Mouse (Mus musculus): Measurements from ENCODE around the gene Pde6c. TPM values are rescaled to one million over a fixed set of nuclear protein-coding genes. Genes with fewer than 3 reads are reported as not detected.

Pde6c gene
- polyA plus RNA-seq (2016; fragmentation: Nextera tagmentation; extraction: Ambion mirVana) = 0.11 TPM in 1 of 2 replicates, not detected in the other

- Histone ChIP-seq H3K4me3 (no peak within 1 kb of the TSS), H3K9me3 (replicated peaks) (no peaks in the 10 kb centered on the region), H3K36me3 (no peaks in the 10 kb centered on the region), H3K27ac (replicated peaks) (no peak within 1 kb of the TSS), H3K4me1 (peaks cover 5% of the 10 kb centered on the region), H3K27me3 (ENCODE audit: low read depth, poor library complexity, severe bottlenecking) (no peaks in the 10 kb centered on the region)
- no peak for DNase-seq (ENCODE audit: low spot score)
- WGBS = 73% methylated on average over 6 of the region's 6 CpGs
Observed at GRCm38 (mm10) chr19:38132481-38132880, at the start of gene Pde6c. Gene Pde6c (plus strand): TSS chr19:38132781.

GRCm38 (mm10) chr19:38082931-38083525 lies 49.6 kb upstream of the Pde6c start:
- Histone ChIP-seq H3K9me3 (replicated peaks) (no peaks in the 10 kb centered on the region), H3K4me3 (no peak overlapping the region), H3K27ac (replicated peaks) (no peak overlapping the region), H3K36me3 (no peaks in the 10 kb centered on the region), H3K27me3 (ENCODE audit: low read depth, poor library complexity, severe bottlenecking) (no peaks in the 10 kb centered on the region; the same call in 1 of the 2 replicates), H3K4me1 (no peaks in the 10 kb centered on the region)
- DNase-seq (ENCODE audit: low spot score) = no peak
- WGBS = 73% methylated on average over 5 of the region's 5 CpGs

GRCm38 (mm10) chr19:38085841-38086240 lies 46.7 kb upstream of the Pde6c start:
- no peaks in the 10 kb centered on the region for H3K9me3 ChIP-seq (replicated peaks)
- no peaks in the 10 kb centered on the region for H3K4me1 ChIP-seq
- no peak for DNase-seq (ENCODE audit: low spot score)
- no peak overlapping the region for H3K27ac ChIP-seq (replicated peaks)
- H3K36me3 ChIP-seq = no peaks in the 10 kb centered on the region
- no peaks in the 10 kb centered on the region; the same call in 1 of the 2 replicates for H3K27me3 ChIP-seq (ENCODE audit: low read depth, poor library complexity, severe bottlenecking)
- WGBS = 87% methylated on average over 4 of the region's 4 CpGs
- no peak overlapping the region for H3K4me3 ChIP-seq

DNA sequence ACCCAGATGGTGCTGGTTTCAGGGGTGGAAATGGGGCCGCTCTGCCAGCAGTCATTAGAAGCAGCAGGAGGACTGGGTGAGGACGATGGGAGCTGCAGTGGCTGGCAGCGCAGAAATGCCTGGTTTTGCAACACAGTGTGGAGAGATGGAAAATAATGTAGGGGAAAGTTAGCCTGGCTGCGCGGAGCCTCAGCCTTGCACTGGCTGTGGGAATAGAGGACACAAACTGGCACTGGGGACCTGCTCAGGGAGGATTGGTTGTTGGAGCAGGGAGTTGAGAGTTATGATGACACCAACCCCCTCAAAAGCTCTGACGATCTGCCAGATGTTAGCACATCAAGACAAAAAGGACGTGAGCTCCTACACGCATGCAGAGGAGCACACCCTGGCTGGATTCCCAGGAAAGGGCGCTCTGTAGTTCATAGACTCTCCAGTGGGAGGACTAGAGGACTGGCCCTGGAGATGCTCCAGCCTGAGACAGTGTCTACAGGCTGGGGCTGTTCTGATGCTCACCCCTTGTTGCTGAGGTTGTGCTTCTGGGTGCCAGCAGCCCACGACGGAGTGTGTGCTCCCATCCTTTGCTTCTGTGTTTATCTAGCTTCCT lies 45.5 kb upstream of the Pde6c start:
- peaks cover 7% of the 10 kb centered on the region for H3K4me1 ChIP-seq
- no peaks in the 10 kb centered on the region for H3K36me3 ChIP-seq
- H3K4me3 ChIP-seq = no peak overlapping the region
- 71% methylated on average over 11 of the region's 11 CpGs for WGBS
- no peaks in the 10 kb centered on the region for H3K9me3 ChIP-seq (replicated peaks)
- H3K27me3 ChIP-seq (ENCODE audit: low read depth, poor library complexity, severe bottlenecking) = no peaks in the 10 kb centered on the region; the same call in 1 of the 2 replicates
- H3K27ac ChIP-seq (replicated peaks) = no peak overlapping the region
- no peak for DNase-seq (ENCODE audit: low spot score)

- 88% methylated on average over 8 of the region's 8 CpGs for WGBS
- no peaks in the 10 kb centered on the region for H3K36me3 ChIP-seq
- H3K9me3 ChIP-seq (replicated peaks) = no peaks in the 10 kb centered on the region
- peaks cover 9% of the 10 kb centered on the region for H3K4me1 ChIP-seq
- H3K27me3 ChIP-seq (ENCODE audit: low read depth, poor library complexity, severe bottlenecking) = peaks cover 10% of the 10 kb centered on the region
- H3K4me3 ChIP-seq = no peak overlapping the region
- no peak overlapping the region for H3K27ac ChIP-seq (replicated peaks)
- no peak for DNase-seq (ENCODE audit: low spot score)
Observed at GRCm38 (mm10) chr19:38089358-38089757, 43.2 kb upstream of the Pde6c start.

DNA sequence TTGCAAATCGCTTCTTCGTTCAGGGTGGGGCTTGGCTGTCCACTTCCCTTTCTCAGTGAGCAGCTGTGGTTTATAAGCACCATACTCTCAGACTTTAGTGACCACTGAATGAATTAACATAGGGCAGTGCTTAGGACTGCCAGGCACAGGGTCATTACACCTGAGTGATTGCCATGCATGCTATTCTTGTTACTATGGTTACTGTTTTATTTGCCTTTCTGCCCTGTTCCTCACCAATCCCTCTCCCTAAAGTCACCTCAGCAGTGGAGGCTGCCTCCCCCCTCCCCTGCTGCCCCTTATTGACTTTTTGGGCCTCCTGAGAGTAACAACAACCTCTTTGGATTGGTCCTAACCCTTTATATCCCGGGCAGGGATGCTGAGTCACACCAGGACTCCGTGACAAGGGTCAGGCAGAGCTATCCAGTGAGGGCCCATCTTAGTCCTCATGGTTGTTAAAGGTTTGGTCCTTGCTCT lies 41.0 kb upstream of the Pde6c start:
- no peak overlapping the region for H3K4me3 ChIP-seq
- H3K36me3 ChIP-seq = no peaks in the 10 kb centered on the region
- 57% methylated on average over 4 of the region's 4 CpGs for WGBS
- H3K27me3 ChIP-seq (ENCODE audit: low read depth, poor library complexity, severe bottlenecking) = peaks cover 28% of the 10 kb centered on the region
- DNase-seq (ENCODE audit: low spot score) = no peak
- H3K9me3 ChIP-seq (replicated peaks) = no peaks in the 10 kb centered on the region
- H3K27ac ChIP-seq (replicated peaks) = no peak overlapping the region
- H3K4me1 ChIP-seq = peaks cover 12% of the 10 kb centered on the region

DNA sequence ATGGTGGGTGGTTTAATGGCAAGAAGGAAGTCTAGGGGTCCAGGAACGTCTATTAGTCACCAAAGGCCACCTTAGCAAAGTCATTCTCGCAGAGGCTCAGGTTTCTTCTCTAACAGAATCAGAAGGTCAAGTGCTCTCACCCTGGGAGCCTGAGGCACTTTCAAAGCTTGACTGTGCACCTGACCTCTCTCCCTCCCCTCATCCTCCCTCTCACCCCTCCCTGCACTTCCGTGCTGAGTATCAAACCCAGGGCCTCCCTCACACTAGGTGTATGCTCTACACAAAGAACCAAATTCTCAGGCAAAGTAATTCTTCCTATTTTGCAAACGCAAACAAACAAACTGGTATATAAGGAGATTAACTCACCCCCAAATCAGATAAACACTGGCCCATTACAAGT lies 36.4 kb upstream of the Pde6c start:
- WGBS = 12% methylated on average over 4 of the region's 4 CpGs
- H3K27ac ChIP-seq (replicated peaks) = no peak overlapping the region
- no peaks in the 10 kb centered on the region; the same call in 1 of the 2 replicates for H3K9me3 ChIP-seq (replicated peaks)
- no peak overlapping the region for H3K4me3 ChIP-seq
- H3K4me1 ChIP-seq = peaks cover 25% of the 10 kb centered on the region
- no peak for DNase-seq (ENCODE audit: low spot score)
- H3K27me3 ChIP-seq (ENCODE audit: low read depth, poor library complexity, severe bottlenecking) = peaks cover 63% of the 10 kb centered on the region
- no peaks in the 10 kb centered on the region for H3K36me3 ChIP-seq

GRCm38 (mm10) chr19:38096858-38097758 lies 35.5 kb upstream of the Pde6c start, which contains the start of gene Ffar4:
Gene Ffar4 (plus strand): TSS chr19:38097071.
- peaks cover 17% of the 10 kb centered on the region for H3K4me1 ChIP-seq
- no peaks in the 10 kb centered on the region for H3K36me3 ChIP-seq
- WGBS = under 1% methylated on average over 77 of the region's 77 CpGs
- peak; percentile 39 for DNase-seq (ENCODE audit: low spot score)
- H3K4me3 ChIP-seq = peak within 1 kb of the TSS; percentile 51
- peaks cover 63% of the 10 kb centered on the region for H3K27me3 ChIP-seq (ENCODE audit: low read depth, poor library complexity, severe bottlenecking)
- no peak within 1 kb of the TSS for H3K27ac ChIP-seq (replicated peaks)
- H3K9me3 ChIP-seq (replicated peaks) = no peaks in the 10 kb centered on the region; the same call in 1 of the 2 replicates

DNA sequence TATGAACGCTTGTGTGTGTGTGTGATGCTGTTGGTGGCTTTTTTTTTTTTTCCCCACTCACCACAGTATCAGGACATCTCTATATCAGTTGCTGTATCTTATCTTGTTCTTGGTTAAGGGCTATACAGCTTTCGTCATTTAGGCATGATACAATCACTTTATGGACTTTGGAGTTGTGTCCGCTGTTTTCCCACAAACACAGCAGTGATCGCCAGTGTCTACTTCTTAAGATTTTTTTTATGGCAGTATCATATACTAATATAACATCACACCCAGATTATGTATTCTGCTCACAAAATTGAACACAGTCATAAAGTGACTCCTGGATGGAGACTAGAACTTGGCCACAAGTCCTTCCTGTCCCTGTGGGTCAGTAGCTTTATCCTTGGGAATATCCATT lies 24.7 kb upstream of the Pde6c start:
- H3K4me1 ChIP-seq = no peaks in the 10 kb centered on the region
- no peaks in the 10 kb centered on the region for H3K36me3 ChIP-seq
- no peak overlapping the region for H3K4me3 ChIP-seq
- no peak for DNase-seq (ENCODE audit: low spot score)
- WGBS = 93% methylated on average over 4 of the region's 4 CpGs
- no peak overlapping the region for H3K27ac ChIP-seq (replicated peaks)
- no peaks in the 10 kb centered on the region for H3K9me3 ChIP-seq (replicated peaks)
- no peaks in the 10 kb centered on the region for H3K27me3 ChIP-seq (ENCODE audit: low read depth, poor library complexity, severe bottlenecking)

GRCm38 (mm10) chr19:38109506-38110242 lies 22.9 kb upstream of the Pde6c start:
- WGBS = 92% methylated on average over 15 of the region's 15 CpGs
- no peaks in the 10 kb centered on the region for H3K27me3 ChIP-seq (ENCODE audit: low read depth, poor library complexity, severe bottlenecking)
- H3K27ac ChIP-seq (replicated peaks) = no peak overlapping the region
- no peaks in the 10 kb centered on the region for H3K4me1 ChIP-seq
- no peak for DNase-seq (ENCODE audit: low spot score)
- no peaks in the 10 kb centered on the region for H3K36me3 ChIP-seq
- H3K9me3 ChIP-seq (replicated peaks) = no peaks in the 10 kb centered on the region
- H3K4me3 ChIP-seq = no peak overlapping the region

- Histone ChIP-seq H3K4me1 (no peaks in the 10 kb centered on the region), H3K9me3 (replicated peaks) (no peaks in the 10 kb centered on the region), H3K4me3 (no peak overlapping the region), H3K36me3 (no peaks in the 10 kb centered on the region), H3K27me3 (ENCODE audit: low read depth, poor library complexity, severe bottlenecking) (no peaks in the 10 kb centered on the region), H3K27ac (replicated peaks) (no peak overlapping the region)
- WGBS = 79% methylated on average over 8 of the region's 8 CpGs
- no peak for DNase-seq (ENCODE audit: low spot score)
Observed at GRCm38 (mm10) chr19:38111056-38111455, 21.5 kb upstream of the Pde6c start.

DNA sequence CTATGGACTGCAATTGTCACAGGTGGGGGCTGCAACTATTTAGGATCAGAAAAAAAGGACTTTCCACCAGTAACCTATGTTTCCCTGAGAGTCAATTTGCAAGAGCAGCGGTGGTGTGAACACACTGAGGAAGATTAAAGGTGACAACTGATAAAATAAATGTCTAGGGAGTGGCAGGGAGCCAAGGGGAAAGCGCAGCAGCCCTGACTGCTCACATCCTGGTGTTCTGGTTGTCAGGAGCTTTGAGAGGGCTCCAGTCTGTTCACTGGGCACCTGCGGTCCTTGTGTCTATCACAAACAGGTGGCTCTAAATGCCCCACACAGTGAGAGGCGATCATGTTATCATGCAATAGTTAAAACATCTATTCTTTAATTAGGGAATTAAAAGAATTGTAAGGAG lies 20.0 kb upstream of the Pde6c start:
- Histone ChIP-seq H3K4me1 (no peaks in the 10 kb centered on the region), H3K27ac (replicated peaks) (no peak overlapping the region), H3K36me3 (no peaks in the 10 kb centered on the region), H3K9me3 (replicated peaks) (no peaks in the 10 kb centered on the region), H3K4me3 (no peak overlapping the region), H3K27me3 (ENCODE audit: low read depth, poor library complexity, severe bottlenecking) (no peaks in the 10 kb centered on the region)
- 65% methylated on average over 4 of the region's 4 CpGs for WGBS
- DNase-seq (ENCODE audit: low spot score) = no peak

All from midbrain, embryonic 10.5 days (tissue).